Mouse (Mus musculus) thymus, adult 2 months (tissue): ENCODE results near the gene Rusc2.

Experiments used
- CTCF ChIP-seq: fragments of 200-500 bp; IDR thresholded peaks from 2 replicates; pipeline ENCODE4 v1.5.1; 2012; ENCODE audit warnings: mild to moderate bottlenecking, control low read depth, low read length, moderate library complexity, borderline replicate concordance; ENCODE audit not compliant: control insufficient read depth, poor library complexity, insufficient read depth; ENCODE audit errors: extremely low read depth
- POLR2A ChIP-seq: fragments of 200-500 bp; IDR thresholded peaks from 2 replicates; pipeline ENCODE4 v1.6.1; 2012; ENCODE audit warnings: mild to moderate bottlenecking, low read length, control low read depth, moderate library complexity; ENCODE audit not compliant: control insufficient read depth, poor library complexity, insufficient read depth; ENCODE audit errors: extremely low read depth

DNA sequence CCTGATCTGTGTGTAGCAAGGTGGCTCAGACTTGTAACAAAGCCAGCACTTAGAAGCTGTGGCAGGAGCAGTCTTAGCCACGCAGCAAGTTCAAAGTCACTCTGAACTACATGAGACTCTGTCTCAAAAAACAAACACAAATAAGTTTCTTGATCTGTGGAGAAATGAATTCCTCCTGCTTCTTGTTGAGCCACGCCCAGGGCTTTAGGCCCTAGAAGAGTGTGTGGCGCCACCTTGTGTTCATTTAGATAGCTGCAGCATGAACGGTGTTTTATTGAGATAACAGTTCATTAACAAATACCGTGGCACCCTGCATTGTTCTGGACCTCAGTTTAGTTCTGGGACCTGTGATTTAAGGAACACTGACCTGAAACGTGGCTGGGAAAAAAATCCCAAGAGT is 38.5 kb downstream of the Rusc2 start:
- TF ChIP-seq CTCF (no peak), POLR2A (no peak)
